Mouse (Mus musculus) liver, embryonic 14.5 days (tissue): ENCODE results near the gene Esrrg.
A peak's percentile ranks its signal among the peaks of the same experiment; 100 is the strongest.

Experiments used
- CTCF ChIP-seq: IDR thresholded peaks from 2 replicates; pipeline ENCODE4 v1.5.1; 2016; ENCODE audit warnings: antibody characterized with exemption, low read depth, control low read depth
- EP300 ChIP-seq: IDR thresholded peaks from 2 replicates; pipeline ENCODE4 v1.6.1; 2016; ENCODE audit warnings: antibody characterized with exemption, low read depth

DNA sequence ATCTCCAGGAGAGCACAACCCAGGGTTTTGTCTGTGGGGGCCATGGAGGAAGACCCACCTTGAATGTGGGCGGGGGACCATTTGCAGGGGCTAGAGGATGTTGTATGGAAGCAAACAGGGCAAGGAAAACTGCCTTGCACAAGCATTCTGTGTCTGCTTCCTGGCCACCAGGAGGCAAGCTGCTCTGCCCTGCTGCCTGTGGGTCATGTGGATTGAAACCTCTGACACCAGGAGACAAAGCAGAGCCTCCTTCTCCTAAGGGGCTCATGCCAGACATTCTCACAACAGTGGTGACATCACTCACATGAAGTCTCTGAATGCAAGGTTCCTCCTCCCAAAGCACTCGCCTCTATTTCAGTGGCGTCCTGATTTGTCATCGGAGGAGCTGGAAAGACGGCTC is 234.1 kb downstream of the Esrrg start:
- TF ChIP-seq CTCF = peak; percentile 17; the same call in 1 of the 2 replicates
- TF ChIP-seq EP300 = no peak
